Mouse (Mus musculus): ENCODE measurements around the gene Scn7a. TPM values are rescaled to one million over a fixed set of nuclear protein-coding genes. Genes with fewer than 3 reads are reported as not detected.

Scn7a gene
- polyA plus RNA-seq (2017; shearing (Covaris generic)): under 1 TPM in 1 of 2 experiments, not detected in 1; 0.04 TPM

DNA sequence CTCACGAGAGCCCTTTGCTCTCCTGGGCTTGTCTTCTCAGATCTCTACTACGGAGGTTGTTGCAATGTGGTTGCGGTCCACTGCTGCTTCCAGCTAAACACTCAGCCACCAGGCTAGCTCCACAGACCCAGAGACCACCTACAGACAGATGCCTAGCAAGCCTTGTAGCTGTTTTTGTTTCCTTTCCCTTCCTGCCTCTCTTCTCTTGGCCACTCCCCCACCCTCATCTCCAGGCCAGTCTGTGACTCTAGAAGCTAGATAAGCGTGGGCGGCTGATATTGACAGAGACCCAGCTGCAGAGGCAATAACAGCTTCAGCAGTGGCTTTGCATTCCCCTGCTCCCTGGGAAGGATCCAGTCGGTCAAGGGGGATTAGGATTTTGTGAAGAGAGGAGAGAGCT is at the start of gene Scn7a:
Gene Scn7a, minus strand, starts transcription at position 150 of the 400 bp plus-strand sequence.
- ATAC-seq: no peak

DNA sequence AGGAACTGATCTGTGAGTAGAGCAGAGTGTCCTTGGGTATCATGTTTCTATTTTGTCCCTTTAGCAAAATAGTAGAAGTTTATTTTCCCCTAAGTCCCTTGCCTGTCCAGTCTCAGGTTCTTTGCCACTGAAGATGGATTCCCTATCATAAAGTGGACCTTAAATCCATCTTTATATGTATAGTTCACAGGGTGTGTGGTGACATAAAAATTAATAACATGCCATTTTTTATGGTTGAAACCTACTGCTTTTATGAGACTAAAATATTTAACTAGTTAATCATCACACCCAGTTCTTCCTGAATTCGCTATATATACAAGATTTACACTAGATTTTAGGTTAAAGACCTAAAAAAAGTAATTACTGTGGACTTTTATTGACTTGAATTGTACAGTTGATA is 43.0 kb upstream of the Scn7a start:
- no peak for ATAC-seq

GRCm38 (mm10) chr2:66819862-66820559 is 35.3 kb upstream of the Scn7a start:
- no peak for ATAC-seq

DNA sequence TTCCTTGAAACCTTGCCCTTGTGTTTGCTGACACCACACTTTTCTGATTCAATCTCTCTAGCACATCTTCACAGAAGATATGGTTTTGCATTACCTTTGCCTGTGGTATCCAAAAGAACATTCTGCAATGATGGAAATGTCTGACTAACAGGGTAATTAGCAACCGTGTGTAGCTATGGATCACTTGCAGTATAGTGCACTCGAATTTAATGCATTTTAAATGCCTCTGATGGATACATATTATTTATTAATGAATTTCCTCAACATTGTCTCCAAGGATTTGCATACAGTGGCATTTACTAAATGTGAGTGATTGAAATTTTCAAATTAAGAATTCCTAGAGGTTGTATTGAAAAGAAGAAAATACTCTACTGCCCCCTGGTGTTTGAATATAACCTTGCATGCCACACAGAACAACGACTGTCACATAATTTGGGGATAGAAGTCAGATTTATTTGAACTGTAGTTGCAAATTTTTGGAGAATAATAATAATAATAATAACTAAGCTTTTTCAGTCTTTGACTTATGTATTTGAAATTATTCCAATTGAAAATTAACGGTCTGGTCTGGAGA is 15.0 kb upstream of the Scn7a start:
- no peak for ATAC-seq

DNA sequence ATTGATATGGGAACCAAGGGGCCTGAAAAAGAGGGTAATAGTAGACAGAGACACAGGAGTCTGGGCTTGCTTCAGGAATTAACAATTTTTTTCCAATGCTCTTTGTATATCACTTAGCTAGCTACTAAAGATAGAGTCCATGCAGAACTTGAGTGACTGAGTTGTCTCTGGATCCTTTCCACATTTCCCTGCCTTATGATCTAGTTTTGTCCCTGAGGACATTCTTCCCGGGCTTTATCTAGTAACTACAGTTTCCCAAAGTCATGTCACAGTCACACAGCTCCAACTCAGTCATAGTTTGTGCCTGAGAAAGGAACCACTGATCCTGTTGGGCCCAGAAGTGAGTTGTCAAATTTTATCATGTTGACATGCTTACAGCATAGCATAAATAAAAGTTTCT is 12.8 kb upstream of the Scn7a start:
- no peak for ATAC-seq

DNA sequence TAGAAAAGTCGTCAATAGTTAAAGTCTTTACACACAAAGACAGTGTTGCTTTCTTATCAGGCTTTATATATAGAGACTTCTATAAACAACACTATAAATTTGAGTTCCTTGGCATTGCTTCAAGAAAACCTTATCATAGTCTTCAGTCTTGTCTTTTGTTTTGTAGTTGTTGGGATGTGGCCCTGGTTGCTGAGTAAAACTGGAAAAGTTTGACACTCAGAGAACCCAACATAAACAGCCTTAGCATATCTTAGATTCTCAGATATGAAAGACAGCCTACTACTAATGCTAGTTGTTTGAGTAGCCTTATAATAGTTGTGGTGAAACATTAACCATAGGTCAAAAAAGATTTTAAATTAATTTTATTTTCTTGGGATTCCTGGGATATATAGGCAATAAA is 6.9 kb upstream of the Scn7a start:
- ATAC-seq: no peak

DNA sequence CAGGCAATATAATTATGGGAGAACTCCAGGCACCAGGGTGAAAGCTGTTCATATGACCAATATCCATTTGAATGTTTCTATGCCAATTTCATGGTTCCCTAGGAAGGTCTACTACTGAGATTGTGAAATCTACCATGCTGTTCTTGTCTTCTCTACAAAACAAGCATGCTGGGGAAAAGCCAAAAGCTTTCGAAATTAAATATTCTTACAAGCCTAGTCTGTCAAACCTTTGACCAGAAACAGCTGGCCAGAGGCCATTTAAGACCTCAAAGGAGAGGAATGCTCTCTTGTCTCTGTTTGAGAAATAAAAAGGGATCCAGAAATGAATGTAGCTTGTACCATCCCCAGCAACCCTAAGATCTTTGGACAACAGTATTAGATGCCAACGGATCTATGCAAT is 3.8 kb downstream of the Scn7a start:
- no peak for ATAC-seq

GRCm38 (mm10) chr2:66767980-66768379 is 16.7 kb downstream of the Scn7a start:
- no peak for ATAC-seq

- no peak for ATAC-seq
These were observed 19.5 kb downstream of the Scn7a start for GRCm38 (mm10) chr2:66765170-66765569.

GRCm38 (mm10) chr2:66762905-66763304 is 21.8 kb downstream of the Scn7a start:
- ATAC-seq: no peak

GRCm38 (mm10) chr2:66728002-66728401 is 56.7 kb downstream of the Scn7a start:
- no peak for ATAC-seq

GRCm38 (mm10) chr2:66727585-66727974 is 57.1 kb downstream of the Scn7a start:
- ATAC-seq: no peak

DNA sequence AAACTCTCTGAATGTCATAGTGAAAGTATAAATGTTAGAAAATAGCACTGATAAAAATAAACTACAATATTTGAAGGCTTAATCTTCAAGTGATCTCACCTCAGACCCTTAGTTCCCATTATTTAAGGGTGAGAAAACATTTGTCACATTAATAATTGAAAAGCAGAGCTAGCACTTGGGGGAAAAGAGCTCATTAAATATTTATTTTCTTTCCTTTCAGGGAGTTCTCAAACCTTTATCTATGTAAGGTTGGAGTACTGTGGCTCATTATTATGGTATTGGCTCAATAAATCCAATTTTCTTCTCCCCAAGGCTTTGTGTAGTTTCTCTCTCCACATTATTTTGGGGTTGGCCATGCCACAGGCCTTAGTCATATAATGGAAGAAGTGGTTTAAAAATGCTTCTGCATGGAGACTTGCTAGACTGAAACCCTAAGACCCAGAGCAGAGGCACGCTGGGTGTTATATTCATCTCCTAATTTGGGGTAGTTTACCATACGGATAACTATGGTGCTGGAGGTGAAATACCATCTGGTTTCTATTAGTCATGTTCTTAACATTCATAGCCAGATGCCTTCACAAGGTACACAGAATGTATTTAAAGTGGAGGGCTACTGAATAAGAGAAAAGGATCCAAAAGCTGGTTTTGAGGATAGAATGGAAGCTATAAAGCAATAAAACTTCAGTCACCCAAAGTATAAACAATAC is 57.7 kb downstream of the Scn7a start:
- ATAC-seq: no peak

DNA sequence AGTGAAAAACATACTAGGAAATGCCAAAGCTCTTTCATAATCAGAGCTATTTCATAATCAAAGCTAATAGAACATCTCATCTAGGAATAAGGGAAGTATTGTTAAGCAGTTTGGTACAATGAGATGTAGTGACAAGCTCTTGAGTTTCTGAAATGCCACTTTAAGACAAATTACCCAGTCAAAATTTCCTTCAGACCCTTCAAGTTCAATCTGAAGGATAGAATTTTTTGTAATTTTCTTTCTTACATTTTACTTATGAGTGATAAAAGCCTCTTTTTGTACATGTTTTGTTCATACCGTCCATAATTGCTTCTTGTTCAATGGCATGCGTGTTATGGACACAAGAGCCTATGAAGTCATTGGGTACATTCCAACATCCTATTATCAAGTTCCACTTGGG is 72.6 kb downstream of the Scn7a start:
- no peak for ATAC-seq

DNA sequence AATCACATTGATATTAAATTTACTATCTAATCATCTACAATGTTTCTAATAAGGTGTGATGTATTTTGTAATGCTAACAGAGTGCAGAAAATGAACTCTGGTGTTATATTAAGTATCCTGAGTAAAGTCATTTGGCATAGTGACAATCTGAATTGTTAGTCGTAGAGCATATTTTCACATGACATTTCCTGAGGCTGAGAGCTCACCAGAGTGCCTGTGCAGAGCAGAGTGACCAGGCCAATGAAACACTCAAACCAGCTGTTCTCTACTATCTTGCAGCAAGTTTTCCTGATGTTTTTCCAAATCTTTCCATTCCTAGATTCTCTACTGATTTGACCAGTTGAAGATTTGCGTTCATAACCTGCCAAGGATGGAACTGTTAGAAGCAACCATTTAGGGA is 92.4 kb downstream of the Scn7a start:
- ATAC-seq: no peak

GRCm38 (mm10) chr2:66661988-66662387 is 122.7 kb downstream of the Scn7a start:
- ATAC-seq: no peak

- ATAC-seq: no peak
These were observed 128.3 kb downstream of the Scn7a start for GRCm38 (mm10) chr2:66656430-66656829.

- no peak for ATAC-seq
These were observed 129.3 kb downstream of the Scn7a start for GRCm38 (mm10) chr2:66655431-66655830.

DNA sequence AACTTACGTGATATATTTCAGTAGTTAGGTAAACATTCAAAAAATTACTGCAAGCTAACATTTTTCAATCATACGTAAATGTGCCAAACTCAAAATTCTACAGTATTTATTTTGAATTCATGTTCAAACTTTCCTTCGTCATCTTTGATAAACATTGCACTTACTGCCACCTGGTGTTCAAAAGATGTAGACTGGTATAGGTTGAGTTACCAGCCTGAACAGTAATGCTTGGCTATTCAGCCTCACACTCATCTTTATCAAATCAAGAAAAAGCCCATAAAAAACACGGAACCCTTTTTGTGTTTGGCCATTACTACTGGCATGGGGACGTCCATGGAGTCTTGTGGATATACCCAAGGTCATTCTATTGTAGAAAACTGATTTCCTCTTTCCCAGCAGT is 140.3 kb downstream of the Scn7a start:
- no peak for ATAC-seq

- no peak for ATAC-seq
These were observed 149.9 kb downstream of the Scn7a start, which contains the start of gene Scn9a for GRCm38 (mm10) chr2:66634580-66635359. Scn9a (minus strand) TSS chr2:66634962.

DNA sequence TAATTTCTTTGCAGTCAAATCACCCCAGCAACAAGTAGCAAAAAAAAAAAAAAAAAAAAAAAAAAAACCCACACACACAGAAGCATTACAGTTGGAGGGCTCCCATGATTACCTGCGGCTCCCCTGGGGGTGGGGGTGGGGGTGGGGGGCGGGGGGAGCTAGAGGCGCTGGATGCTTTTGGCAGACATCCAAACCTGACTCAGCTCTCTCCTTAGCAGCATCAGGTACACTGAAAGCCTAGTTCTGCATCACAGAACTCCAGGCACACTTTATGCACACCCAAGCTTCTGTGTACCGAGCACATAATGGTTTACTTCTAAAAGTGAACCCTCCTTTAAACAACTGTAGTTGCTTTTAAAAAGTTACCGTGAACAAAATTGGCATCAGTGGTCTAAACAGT is 152.0 kb downstream of the Scn7a start:
- no peak for ATAC-seq

Measured in activated CD4-positive, CD25-positive, alpha-beta regulatory T cell, adult 4 months (primary cell).